Mouse (Mus musculus) left cerebral cortex, postnatal 10 days (tissue): ENCODE results near the gene Zbtb26. TPM values are rescaled to one million over a fixed set of nuclear protein-coding genes. Genes with fewer than 3 reads are reported as not detected.

Experiments used
- DNase-seq, 2 experiments: peaks; one replicate each; pipeline ENCODE4 v3.0.0; 2021 to 2022; ENCODE audit warnings: low spot score in 2 of 2, mixed read lengths in 1 of 2; ENCODE audit errors: extremely low spot score in 1 of 2
- intact Hi-C: fragments of 180-260 bp; cut with DNase I; formaldehyde crosslinking; loops from one replicate; pipeline ENCODE4 v1.15.1; 2025
- total RNA-seq, 2 experiments: library from RNA; stranded (reverse); gene quantifications; 2 replicates each; pipeline ENCODE4 v1.2.3; 2021

Gene Zbtb26
- total RNA-seq: 1 to 10 TPM; 8.0 to 8.7 TPM

GRCm38 (mm10) chr2:37442611-37443591 lies at the start of gene Zbtb26, which contains the start of the genes Zbtb6 and Rabgap1:
Gene Zbtb26, minus strand, starts transcription at chr2:37443135.
Gene Zbtb6, minus strand, starts transcription at chr2:37443171.
Gene Rabgap1, plus strand, starts transcription at chr2:37443279.
- peak; percentile 94 to 98 for DNase-seq
- intact Hi-C loops: no loop called here

GRCm38 (mm10) chr2:37488956-37489355 lies 46.0 kb upstream of the Zbtb26 start:
- no peak for DNase-seq
- intact Hi-C loops: loop anchor here (5.0 kb wide), 1 partner anchor 92 kb away; no protein-coding TSS in a partner anchor

- intact Hi-C loops: loop anchor here (5.0 kb wide), 1 partner anchor 89 kb away; no protein-coding TSS in a partner anchor
Observed at GRCm38 (mm10) chr2:37486408-37486807, 43.5 kb upstream of the Zbtb26 start.

GRCm38 (mm10) chr2:37485370-37485769 lies 42.4 kb upstream of the Zbtb26 start:
- intact Hi-C loops: loop anchor here (5.0 kb wide), 1 partner anchor 88 kb away; no protein-coding TSS in a partner anchor
- DNase-seq: peak in 1 of 2 experiments; percentile 27

More at GRCm38 (mm10) chr2:37486408-37486807, 43.5 kb upstream of the Zbtb26 start:
- no peak for DNase-seq

- intact Hi-C loops: no loop called here
Observed at GRCm38 (mm10) chr2:37484165-37484564, 41.2 kb upstream of the Zbtb26 start.

GRCm38 (mm10) chr2:37480039-37480438 lies 37.1 kb upstream of the Zbtb26 start:
- no peak for DNase-seq
- intact Hi-C loops: no loop called here

More at GRCm38 (mm10) chr2:37484165-37484564, 41.2 kb upstream of the Zbtb26 start:
- DNase-seq: no peak

- intact Hi-C loops: no loop called here
- DNase-seq: no peak
Observed at GRCm38 (mm10) chr2:37479559-37479958, 36.6 kb upstream of the Zbtb26 start.

GRCm38 (mm10) chr2:37466266-37466665 lies 23.3 kb upstream of the Zbtb26 start:
- intact Hi-C loops: no loop called here
- no peak for DNase-seq

- intact Hi-C loops: no loop called here
- no peak for DNase-seq
Observed at GRCm38 (mm10) chr2:37460707-37461106, 17.8 kb upstream of the Zbtb26 start.

GRCm38 (mm10) chr2:37452376-37452760 lies 9.4 kb upstream of the Zbtb26 start:
- DNase-seq: no peak
- intact Hi-C loops: no loop called here

- intact Hi-C loops: no loop called here
- DNase-seq: peak; percentile 83 to 97
Observed at GRCm38 (mm10) chr2:37451667-37452375, 8.9 kb upstream of the Zbtb26 start.

- no peak for DNase-seq
- intact Hi-C loops: no loop called here
Observed at GRCm38 (mm10) chr2:37431609-37432008, 11.3 kb downstream of the Zbtb26 start.

- intact Hi-C loops: no loop called here
- peak; percentile 89 to 90 for DNase-seq
Observed at GRCm38 (mm10) chr2:37430593-37431464, 12.1 kb downstream of the Zbtb26 start.

GRCm38 (mm10) chr2:37423671-37424070 lies 19.3 kb downstream of the Zbtb26 start:
- intact Hi-C loops: loop anchor here (10.0 kb wide), 1 partner anchor 351 kb away; the partner anchor contains the start of gene Crb2
- peak in 1 of 2 experiments; percentile 13 for DNase-seq

GRCm38 (mm10) chr2:37422306-37423304 lies 20.3 kb downstream of the Zbtb26 start, which contains the start of gene Rc3h2:
Gene Rc3h2, minus strand, starts transcription at chr2:37422903.
- intact Hi-C loops: loop anchor here (10.0 kb wide), 1 partner anchor 352 kb away; the partner anchor contains the start of gene Crb2
- peak; percentile 96 to 97 for DNase-seq

GRCm38 (mm10) chr2:37421903-37422302 lies 21.0 kb downstream of the Zbtb26 start:
- intact Hi-C loops: loop anchor here (10.0 kb wide), 1 partner anchor 353 kb away; the partner anchor contains the start of gene Crb2
- DNase-seq: no peak

- intact Hi-C loops: loop anchor here (5.0 kb wide), 1 partner anchor 92 kb away; no protein-coding TSS in a partner anchor
- DNase-seq: no peak
Observed at GRCm38 (mm10) chr2:37395539-37395938, 47.4 kb downstream of the Zbtb26 start.
